Mouse (Mus musculus): ENCODE results near the gene Ezh1.

The Ezh1 gene

DNA sequence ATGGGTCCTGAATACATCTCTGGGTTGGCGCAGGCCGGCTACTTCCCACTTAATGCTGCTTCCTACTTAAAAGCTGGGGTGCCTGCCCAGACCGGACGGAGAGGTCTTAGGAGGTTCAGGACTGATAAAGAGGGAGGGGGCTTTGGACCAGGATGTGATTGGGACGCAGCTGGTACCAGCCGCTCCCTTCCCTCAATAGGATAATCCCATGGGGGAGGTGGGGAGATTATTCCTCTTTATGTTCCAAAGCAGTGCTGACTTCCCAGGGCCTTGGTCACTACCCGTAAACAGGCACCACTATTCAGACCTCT lies 20.4 kb upstream of the Ezh1 start:
- DNase-seq (ENCODE audit: low spot score) = no peak

GRCm38 (mm10) chr11:101245855-101246701 lies 19.8 kb upstream of the Ezh1 start, which contains the start of gene Ramp2:
TSS of gene Ramp2 (plus strand) at chr11:101246028.
- no peak for DNase-seq (ENCODE audit: low spot score)

DNA sequence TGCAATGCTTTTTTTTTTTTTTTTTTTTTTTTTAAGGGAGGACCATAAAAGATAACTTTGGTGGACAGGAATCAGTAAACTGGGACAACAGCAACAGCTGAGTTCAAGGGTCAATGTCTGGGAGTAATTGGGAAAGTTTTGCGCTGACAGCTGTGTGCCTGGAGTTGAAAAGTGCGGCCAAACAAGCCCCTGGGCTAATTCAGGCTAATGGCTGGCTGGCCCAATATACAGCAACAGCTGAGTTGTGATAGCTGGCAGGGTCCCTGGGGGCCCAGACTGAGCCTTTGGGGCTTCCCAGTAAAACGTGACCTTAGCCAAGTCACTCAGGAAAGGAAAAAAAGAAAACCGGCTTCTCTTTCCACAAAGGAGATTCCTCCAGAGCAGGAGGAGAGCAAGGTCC lies 18.8 kb upstream of the Ezh1 start:
- no peak for DNase-seq (ENCODE audit: low spot score)

- DNase-seq (ENCODE audit: low spot score) = peak; percentile 49
Measured at GRCm38 (mm10) chr11:101238071-101238647, 11.9 kb upstream of the Ezh1 start.

GRCm38 (mm10) chr11:101236782-101237181 lies 10.5 kb upstream of the Ezh1 start:
- no peak for DNase-seq (ENCODE audit: low spot score)

GRCm38 (mm10) chr11:101235429-101235828 lies 9.2 kb upstream of the Ezh1 start:
- no peak for DNase-seq (ENCODE audit: low spot score)

DNA sequence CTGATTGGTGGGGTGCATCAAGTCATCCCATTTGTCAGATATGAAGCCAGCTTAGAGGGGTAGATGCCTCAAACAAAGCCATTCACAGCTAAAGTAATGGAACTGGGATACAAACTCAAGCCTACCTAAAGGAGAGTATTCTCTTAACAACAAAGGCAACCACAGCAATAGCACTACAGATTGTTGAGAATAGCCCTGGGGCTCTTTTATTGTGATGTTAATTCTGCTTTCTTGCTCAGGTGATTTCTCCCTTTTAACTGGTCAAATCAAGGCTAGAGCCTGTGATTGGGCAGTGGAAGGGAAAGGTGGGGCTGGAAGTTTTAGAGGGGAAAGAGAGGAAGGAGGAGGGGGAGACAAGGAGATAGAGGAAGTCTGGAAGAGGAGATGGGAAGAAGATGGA lies 7.9 kb upstream of the Ezh1 start:
- no peak for DNase-seq (ENCODE audit: low spot score)

DNA sequence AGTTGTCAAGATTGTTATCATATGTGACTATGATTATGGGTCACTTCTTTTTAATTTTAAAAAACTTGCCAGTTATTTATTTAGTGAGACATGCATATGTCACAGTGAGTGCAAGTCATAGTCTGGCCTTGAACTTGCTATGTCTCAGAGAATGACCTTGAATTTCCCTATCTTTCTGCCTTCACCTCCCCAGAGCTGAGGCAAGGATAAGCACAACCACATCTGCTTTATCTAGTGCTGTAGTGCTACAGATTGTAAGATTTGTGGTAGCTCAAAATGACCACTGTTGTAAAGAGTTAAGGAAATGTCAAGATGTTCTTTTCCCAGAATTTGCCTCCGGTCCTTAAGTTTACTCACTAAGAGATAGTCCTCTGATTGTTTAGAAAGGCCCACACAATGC lies 7.0 kb upstream of the Ezh1 start:
- DNase-seq (ENCODE audit: low spot score) = no peak

GRCm38 (mm10) chr11:101232010-101232839 lies 6.0 kb upstream of the Ezh1 start:
- DNase-seq (ENCODE audit: low spot score) = no peak

GRCm38 (mm10) chr11:101230991-101231871 lies 5.0 kb upstream of the Ezh1 start:
- peak; percentile 22 for DNase-seq (ENCODE audit: low spot score)

DNA sequence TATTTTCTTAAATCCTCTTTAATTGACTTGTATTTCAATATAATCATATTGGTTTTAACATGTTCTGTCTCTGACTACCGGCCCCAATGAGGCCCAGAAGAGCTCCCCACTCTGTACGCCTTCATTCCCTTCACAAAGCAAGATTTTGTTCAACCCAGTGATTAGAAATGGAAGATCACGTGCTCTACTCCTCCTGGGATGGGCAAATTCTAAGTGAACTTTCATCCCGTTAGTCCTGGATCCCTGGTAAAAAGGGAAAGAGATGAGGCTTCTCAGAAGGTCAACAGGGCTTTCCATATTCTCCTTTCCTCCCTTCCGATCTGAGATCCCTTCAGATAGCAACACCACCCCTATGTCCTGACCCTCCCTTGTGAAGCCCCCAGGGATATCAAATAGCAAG lies 4.3 kb upstream of the Ezh1 start:
- no peak for DNase-seq (ENCODE audit: low spot score)

- DNase-seq (ENCODE audit: low spot score) = peak; percentile 17
Measured at GRCm38 (mm10) chr11:101230061-101230511, 3.8 kb upstream of the Ezh1 start.

DNA sequence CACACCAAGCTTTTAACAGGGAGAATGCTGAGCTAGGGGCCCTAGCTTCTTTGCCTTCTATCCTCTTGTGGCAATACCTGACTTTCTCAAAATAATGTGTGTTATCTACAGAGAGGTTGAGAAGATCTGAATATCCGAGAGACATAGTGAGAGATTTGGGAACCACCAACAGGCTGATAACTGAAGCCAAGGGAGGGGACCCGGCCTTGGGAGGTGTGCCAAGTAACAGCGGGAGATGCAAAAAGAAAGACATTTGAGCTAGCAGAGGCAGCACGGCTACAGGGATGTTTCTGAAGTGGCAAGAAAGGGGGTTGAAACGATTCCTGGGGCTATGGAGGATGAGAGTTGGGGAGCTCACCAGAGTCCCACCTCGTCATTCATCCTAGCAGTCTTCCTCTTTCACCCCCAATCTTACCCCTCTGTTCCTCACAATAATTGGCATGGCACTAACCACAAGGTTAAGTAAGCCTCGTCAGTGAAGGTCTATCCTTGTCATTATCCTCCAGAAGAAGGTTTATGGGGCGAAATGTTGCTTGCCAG lies 3.2 kb upstream of the Ezh1 start:
- DNase-seq (ENCODE audit: low spot score) = peak; percentile 18

DNA sequence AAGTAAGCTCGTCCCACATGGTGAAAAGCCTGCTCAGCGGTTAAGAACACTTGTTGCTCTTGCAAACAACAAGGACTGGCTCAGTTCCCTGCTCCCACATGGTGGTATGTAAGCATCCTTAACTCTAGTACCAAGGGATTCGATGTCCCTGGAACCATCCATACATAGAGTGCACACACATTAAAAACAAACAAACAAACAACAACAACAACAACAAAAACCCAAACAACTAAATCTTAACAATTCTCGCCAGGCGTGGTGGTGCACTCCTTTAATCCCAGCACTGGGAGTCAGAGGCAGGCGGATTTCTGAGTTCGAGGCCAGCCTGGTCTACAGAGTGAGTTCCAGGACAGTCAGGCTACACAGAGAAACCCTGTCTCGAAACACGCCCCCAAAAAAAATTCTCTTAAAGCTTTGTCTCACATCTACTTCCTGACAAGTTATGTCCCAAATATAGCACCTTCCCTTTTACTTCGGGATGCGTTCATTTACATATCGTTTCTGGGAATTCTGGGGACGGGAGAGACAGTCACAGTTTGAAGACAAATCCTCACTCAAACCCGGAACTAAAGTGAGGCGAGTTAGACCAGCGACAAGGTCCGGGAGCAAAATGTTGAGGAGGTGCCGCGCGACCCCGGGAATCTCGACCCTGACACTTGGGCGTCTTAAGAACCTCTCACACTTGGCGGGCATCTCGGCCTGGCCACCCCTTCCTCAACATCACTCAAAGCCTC lies 765 bp downstream of the Ezh1 start:
- DNase-seq (ENCODE audit: low spot score) = no peak

DNA sequence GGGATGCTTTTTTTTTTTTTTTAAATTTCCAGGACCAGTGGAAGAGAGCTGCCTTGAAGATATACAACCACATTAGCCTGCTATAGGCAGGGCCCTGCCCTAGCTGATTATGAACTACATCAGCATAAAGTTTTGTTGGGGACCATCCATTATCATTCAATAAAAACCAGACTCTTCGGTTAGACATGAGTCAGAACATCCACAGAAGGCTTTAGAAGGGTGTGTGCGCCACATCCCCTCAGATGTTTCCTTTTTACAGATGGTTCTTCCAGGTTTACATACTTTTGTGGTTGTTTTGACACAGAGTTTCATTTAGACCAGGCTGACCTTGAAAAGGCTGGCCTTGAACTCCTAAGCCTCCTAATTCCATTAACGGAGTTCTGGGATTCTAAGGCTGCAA lies 1.9 kb downstream of the Ezh1 start:
- DNase-seq (ENCODE audit: low spot score) = no peak

DNA sequence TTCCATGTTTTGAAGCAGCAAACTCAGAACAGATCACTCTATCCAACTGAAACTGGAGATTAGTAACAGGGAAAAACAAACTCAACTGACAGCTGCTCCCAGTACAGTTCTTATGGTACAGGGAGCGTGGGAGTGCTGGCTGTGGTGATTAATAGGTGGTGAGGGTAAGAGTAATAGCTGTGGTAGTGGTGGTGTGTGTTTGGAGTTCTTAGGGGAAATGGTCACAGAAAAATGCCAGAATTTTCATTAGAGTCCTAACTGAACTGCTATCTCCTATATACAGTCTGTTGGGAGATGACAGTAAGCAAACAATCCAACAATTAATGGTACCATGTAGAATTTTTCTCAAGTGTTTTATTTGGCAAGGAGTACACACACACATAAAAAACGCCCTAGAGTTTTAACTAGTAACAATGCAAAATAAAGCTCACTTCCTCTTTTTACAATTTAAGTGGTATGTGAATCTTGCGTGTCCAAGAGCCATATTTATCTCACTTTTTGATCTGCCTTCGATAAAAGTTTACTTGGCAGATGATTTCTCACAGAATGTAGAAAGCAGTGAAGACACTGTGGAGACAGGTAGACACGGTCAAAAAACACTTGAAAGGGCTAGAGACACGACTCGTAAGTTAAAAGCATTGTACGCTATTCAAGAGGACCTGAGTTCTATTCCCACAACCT lies 4.8 kb downstream of the Ezh1 start:
- peak; percentile 30 for DNase-seq (ENCODE audit: low spot score)

DNA sequence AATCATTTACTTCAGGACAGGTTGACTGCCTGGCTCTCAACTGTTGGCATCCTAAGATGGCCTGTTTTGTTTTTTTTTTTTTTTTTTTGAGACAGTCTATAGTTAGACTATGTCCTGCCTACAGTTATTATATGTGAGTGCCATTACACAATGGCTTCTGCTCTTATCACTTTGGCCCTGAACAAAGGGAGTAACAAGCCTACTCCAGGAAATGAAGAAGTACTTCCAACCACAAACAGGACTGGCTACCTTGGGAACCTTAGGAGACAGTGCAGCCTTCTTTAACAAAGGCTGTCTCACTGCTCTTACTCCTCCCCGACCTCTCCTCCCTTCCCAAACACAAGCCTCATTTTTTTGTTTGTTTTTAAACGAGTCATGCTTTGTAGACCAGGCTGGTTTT lies 5.4 kb downstream of the Ezh1 start:
- DNase-seq (ENCODE audit: low spot score) = no peak

DNA sequence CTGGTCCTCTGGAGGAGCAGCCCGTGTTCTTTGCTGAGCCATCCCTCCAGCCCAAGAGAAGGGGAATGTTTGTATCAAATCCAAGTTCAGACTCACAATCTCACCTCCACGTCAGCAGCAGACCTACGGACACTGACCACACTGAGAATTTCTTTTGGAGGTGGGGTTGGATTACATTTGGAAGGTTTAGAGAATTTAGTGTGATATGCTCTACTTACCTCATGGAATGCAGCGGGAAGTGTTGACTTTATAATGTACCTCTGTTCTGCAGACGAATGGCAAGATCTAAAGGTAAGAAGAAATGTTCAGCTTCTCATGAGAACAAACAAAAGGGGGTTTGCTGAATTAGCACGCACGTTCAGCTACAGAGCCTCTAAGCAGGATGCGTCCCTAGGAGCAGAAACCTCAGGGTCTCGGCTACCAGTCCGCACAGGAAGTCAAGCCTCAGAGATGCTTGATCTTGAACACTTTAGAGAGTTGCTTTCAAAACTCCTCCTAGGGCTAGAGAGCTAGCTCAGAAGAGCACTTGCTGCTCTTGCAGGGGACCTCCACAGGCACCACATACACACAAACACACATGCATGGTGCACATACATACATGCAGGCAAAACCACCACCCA lies 7.7 kb downstream of the Ezh1 start:
- no peak for DNase-seq (ENCODE audit: low spot score)

DNA sequence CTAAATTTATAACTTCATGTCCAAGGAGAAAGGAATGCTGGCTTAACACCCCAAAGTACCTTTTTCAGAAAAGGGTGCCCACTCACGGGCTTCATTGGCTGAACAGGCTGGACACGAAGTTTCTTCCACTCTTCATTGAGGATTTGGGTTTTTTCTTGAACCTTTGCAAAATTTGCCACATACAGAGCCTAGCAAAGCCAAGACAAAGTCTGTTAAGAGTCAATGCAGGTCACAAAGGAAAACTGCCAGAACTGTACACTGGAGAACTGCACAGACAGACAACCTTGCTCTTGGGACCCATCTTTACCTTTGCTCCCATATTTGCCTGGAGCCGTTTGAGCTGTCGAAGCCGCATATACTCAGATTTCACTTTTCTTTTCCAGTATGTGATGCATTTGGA lies 9.3 kb downstream of the Ezh1 start:
- no peak for DNase-seq (ENCODE audit: low spot score)

DNA sequence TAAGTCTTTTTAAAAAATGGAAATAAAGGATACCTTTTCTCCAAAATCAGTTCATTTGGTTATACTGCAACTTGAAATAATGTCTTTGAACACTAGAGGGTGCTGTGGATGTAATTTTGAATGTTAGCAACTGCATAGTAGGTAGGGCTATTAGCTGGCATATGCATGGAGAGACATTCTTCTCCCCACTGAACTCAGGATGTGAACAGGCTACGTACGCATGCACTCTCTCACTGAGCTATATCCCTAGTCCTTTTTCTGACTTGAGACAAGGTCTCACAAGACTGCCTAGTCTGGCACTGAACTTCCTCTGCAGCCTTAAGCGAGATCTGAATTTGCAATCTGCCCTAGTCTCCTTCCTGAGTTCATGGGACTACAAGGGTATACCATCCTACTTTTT lies 14.3 kb downstream of the Ezh1 start:
- peak; percentile 62 for DNase-seq (ENCODE audit: low spot score)
